Mouse (Mus musculus) stomach, postnatal 0 days (tissue): ENCODE results near the gene Ascc1.

Experiments
- CTCF ChIP-seq: IDR thresholded peaks from 2 replicates; pipeline ENCODE4 v1.5.1; 2016; ENCODE audit warnings: antibody characterized with exemption, low read depth, mild to moderate bottlenecking, moderate library complexity
- EP300 ChIP-seq: optimal IDR thresholded peaks from 2 replicates; pipeline ENCODE3; 2016; ENCODE audit warnings: antibody characterized with exemption

- TF ChIP-seq CTCF (no peak), EP300 (no peak)
Observed at GRCm38 (mm10) chr10:60116997-60117396, 114.4 kb downstream of the Ascc1 start.
